Comparison of ENCODE assay signal across 8 mouse cellular contexts in the genomic region with DNA sequence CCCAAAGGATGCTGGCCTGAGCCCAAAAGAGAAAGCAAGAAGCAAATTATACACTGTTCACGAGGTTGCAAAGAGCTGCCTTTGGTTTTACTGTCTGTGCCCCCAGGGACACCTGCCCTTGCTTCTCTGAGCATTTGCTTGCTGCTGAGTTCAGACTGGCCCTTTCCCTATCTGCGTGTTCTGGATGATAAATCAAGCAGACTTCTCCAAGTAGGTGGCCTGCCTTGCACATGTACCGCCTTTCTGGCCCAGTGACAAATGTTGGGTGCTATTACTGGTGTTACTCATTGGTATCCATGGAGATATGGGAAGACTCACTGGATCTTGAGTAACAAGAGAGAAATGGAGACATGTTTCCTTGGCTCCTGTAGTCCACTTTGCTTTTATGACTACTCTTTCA. TPM values are rescaled to one million over a fixed set of nuclear protein-coding genes. Genes with fewer than 3 reads are reported as not detected.
A peak's percentile ranks its signal among the peaks of the same experiment; 100 is the strongest.
DNase-seq lines count a peak whose midpoint lies in the region; ATAC-seq and TF ChIP-seq lines count a peak whose summit lies in the region.

No protein-coding gene starts in this region.

- intact Hi-C loops in gastrocnemius, adult 2 months (cut with DNase I) = no loop called here
- intact Hi-C loops in heart, postnatal 14 days (cut with DNase I) = no loop called here

- no peaks in the 10 kb centered on the region for H3K27me3 ChIP-seq in hindbrain, embryonic 10.5 days (ENCODE audit: insufficient read depth, poor library complexity, severe bottlenecking)

- 76% methylated on average over 3 of the region's 3 CpGs for WGBS in hindbrain, embryonic 10.5 days

- no peak overlapping the region for H3K4me3 ChIP-seq in gastrocnemius, adult 2 months
- no peak overlapping the region for H3K4me3 ChIP-seq in hindbrain, embryonic 10.5 days

- no peak for TF ChIP-seq CTCF in gastrocnemius, adult 2 months (IDR thresholded peaks at IDR 0.05)

- H3K36me3 ChIP-seq in hindbrain, embryonic 10.5 days = no peaks in the 10 kb centered on the region

- no peaks in the 10 kb centered on the region for H3K4me1 ChIP-seq in hindbrain, embryonic 10.5 days (replicated peaks)

- peak; percentile 43 for DNase-seq in gastrocnemius, adult 2 months
- no peak for DNase-seq in gastrocnemius, postnatal 4 days (ENCODE audit: low spot score in 2 of 2)
- peak; percentile 88 to 97 for DNase-seq in adrenal gland, adult (ENCODE audit: inconsistent age in 2 of 2, low spot score in 1 of 2)
- DNase-seq in heart, postnatal 14 days = peak; percentile 13 to 26
- DNase-seq in left cerebral cortex, adult 8-10 months (ENCODE audit: low spot score in 2 of 2) = peak; percentile 7 to 76
- peak; percentile 54 for DNase-seq in ovary, postnatal 14 days (ENCODE audit: low spot score)
- no peak for DNase-seq in hindbrain, embryonic 10.5 days (ENCODE audit: low spot score)

- H3K9me3 ChIP-seq in hindbrain, embryonic 10.5 days = no peaks in the 10 kb centered on the region

- no peak overlapping the region for H3K27ac ChIP-seq in gastrocnemius, adult 2 months
- H3K27ac ChIP-seq in hindbrain, embryonic 10.5 days = no peak overlapping the region

- no peak for ATAC-seq in erythroid progenitor cell, adult 5-6 weeks (replicated peaks; ENCODE audit: low FRiP score, poor library complexity, severe bottlenecking)

RNA-seq across cellular contexts. Expression of gene Gm9747, which starts 43.4 kb away (rescaled TPM):
- total RNA-seq in gastrocnemius, adult 2 months (2021) = not detected
- total RNA-seq in gastrocnemius, postnatal 4 days (2021) = not detected
- total RNA-seq in heart, postnatal 14 days (2021) = not detected
- not detected for total RNA-seq in left cerebral cortex, adult 8-10 months (2022)
- not detected in 2 replicates for total RNA-seq in erythroid progenitor cell, adult 5-6 weeks (2015; ENCODE audit: low replicate concordance)
- not detected in 2 replicates for total RNA-seq in erythroid progenitor cell, adult 5-6 weeks (2017; ENCODE audit: low replicate concordance)
- polyA plus RNA-seq in hindbrain, embryonic 10.5 days (2016; fragmentation: Nextera tagmentation; extraction: Ambion mirVana) = 23.3 and 25.1 TPM in 2 replicates

Comparison
In these comparisons a context has a peak if more than half of its experiments do, and no peak if none do; other contexts are left out.
1. DNase-seq: peak in gastrocnemius, adult 2 months (single experiment), adrenal gland, adult (2 of 2), heart, postnatal 14 days (2 of 2), left cerebral cortex, adult 8-10 months (2 of 2) and ovary, postnatal 14 days (single experiment); none in gastrocnemius, postnatal 4 days (0 of 2) and hindbrain, embryonic 10.5 days (single experiment).